Mouse (Mus musculus): ENCODE results near the gene Sulf2.
"Not testable (repeated sequence)": the region's sequence is repeated elsewhere in the genome, so short reads cannot be mapped to it uniquely, and the experiment has no call there.

Gene Sulf2

GRCm38 (mm10) chr2:166096300-166096699 is 59.2 kb downstream of the Sulf2 start:
- no peak for ATAC-seq (ENCODE audit: insufficient number of reproducible peaks, low FRiP score, low TSS enrichment)

- ATAC-seq (ENCODE audit: insufficient number of reproducible peaks, low FRiP score, low TSS enrichment) = no peak
These were observed 63.1 kb downstream of the Sulf2 start for GRCm38 (mm10) chr2:166092412-166092811.

GRCm38 (mm10) chr2:166091599-166091998 is 63.9 kb downstream of the Sulf2 start:
- no peak for ATAC-seq (ENCODE audit: insufficient number of reproducible peaks, low FRiP score, low TSS enrichment)

- no peak for ATAC-seq (ENCODE audit: insufficient number of reproducible peaks, low FRiP score, low TSS enrichment)
These were observed 65.3 kb downstream of the Sulf2 start for GRCm38 (mm10) chr2:166090131-166090581.

GRCm38 (mm10) chr2:166088991-166089390 is 66.5 kb downstream of the Sulf2 start:
- no peak for ATAC-seq (ENCODE audit: insufficient number of reproducible peaks, low FRiP score, low TSS enrichment)

- ATAC-seq (ENCODE audit: insufficient number of reproducible peaks, low FRiP score, low TSS enrichment) = no peak
These were observed 68.8 kb downstream of the Sulf2 start for GRCm38 (mm10) chr2:166086457-166087233.

GRCm38 (mm10) chr2:166085780-166086179 is 69.7 kb downstream of the Sulf2 start:
- no peak for ATAC-seq (ENCODE audit: insufficient number of reproducible peaks, low FRiP score, low TSS enrichment)

GRCm38 (mm10) chr2:166084964-166085363 is 70.5 kb downstream of the Sulf2 start:
- not testable (repeated sequence) for ATAC-seq (ENCODE audit: insufficient number of reproducible peaks, low FRiP score, low TSS enrichment)

- no peak for ATAC-seq (ENCODE audit: insufficient number of reproducible peaks, low FRiP score, low TSS enrichment)
These were observed 71.4 kb downstream of the Sulf2 start for GRCm38 (mm10) chr2:166084111-166084510.

- ATAC-seq (ENCODE audit: insufficient number of reproducible peaks, low FRiP score, low TSS enrichment) = no peak
These were observed 71.9 kb downstream of the Sulf2 start for GRCm38 (mm10) chr2:166083542-166084031.

GRCm38 (mm10) chr2:166082661-166083060 is 72.8 kb downstream of the Sulf2 start:
- ATAC-seq (ENCODE audit: insufficient number of reproducible peaks, low FRiP score, low TSS enrichment) = no peak

GRCm38 (mm10) chr2:166082193-166082592 is 73.3 kb downstream of the Sulf2 start:
- ATAC-seq (ENCODE audit: insufficient number of reproducible peaks, low FRiP score, low TSS enrichment) = no peak

- ATAC-seq (ENCODE audit: insufficient number of reproducible peaks, low FRiP score, low TSS enrichment) = no peak
These were observed 74.3 kb downstream of the Sulf2 start for GRCm38 (mm10) chr2:166080967-166081750.

- ATAC-seq (ENCODE audit: insufficient number of reproducible peaks, low FRiP score, low TSS enrichment) = no peak
These were observed 75.2 kb downstream of the Sulf2 start for GRCm38 (mm10) chr2:166079961-166080885.

GRCm38 (mm10) chr2:166079231-166079630 is 76.2 kb downstream of the Sulf2 start:
- ATAC-seq (ENCODE audit: insufficient number of reproducible peaks, low FRiP score, low TSS enrichment) = no peak

- no peak for ATAC-seq (ENCODE audit: insufficient number of reproducible peaks, low FRiP score, low TSS enrichment)
These were observed 78.1 kb downstream of the Sulf2 start for GRCm38 (mm10) chr2:166077371-166077770.

GRCm38 (mm10) chr2:166074322-166074721 is 81.1 kb downstream of the Sulf2 start:
- no peak for ATAC-seq (ENCODE audit: insufficient number of reproducible peaks, low FRiP score, low TSS enrichment)

GRCm38 (mm10) chr2:166073082-166073481 is 82.4 kb downstream of the Sulf2 start:
- ATAC-seq (ENCODE audit: insufficient number of reproducible peaks, low FRiP score, low TSS enrichment) = no peak

- ATAC-seq (ENCODE audit: insufficient number of reproducible peaks, low FRiP score, low TSS enrichment) = no peak
These were observed 83.6 kb downstream of the Sulf2 start for GRCm38 (mm10) chr2:166071889-166072288.

- ATAC-seq (ENCODE audit: insufficient number of reproducible peaks, low FRiP score, low TSS enrichment) = no peak
These were observed 84.0 kb downstream of the Sulf2 start for GRCm38 (mm10) chr2:166071481-166071880.

Measured in cerebellum, adult (tissue).